Mouse (Mus musculus) heart, embryonic 11.5 days (tissue): ENCODE data around the gene Gm28308. TPM values are rescaled to one million over a fixed set of nuclear protein-coding genes. Genes with fewer than 3 reads are reported as not detected.
A peak's percentile ranks its signal among the peaks of the same experiment; 100 is the strongest.

Experiments used
- ATAC-seq: fragments of 200-750 bp; cut with Nextera tagmentation; replicated peaks from 2 replicates; pipeline ENCODE4 v1.8.0; 2017; ENCODE audit warnings: moderate library complexity; ENCODE audit not compliant: insufficient number of reproducible peaks, low FRiP score, low TSS enrichment
- H3K27ac ChIP-seq: fragments of 300-500 bp; sonication (generic); 2 replicates; pipeline ENCODE4 v1.5.1; 2014; ENCODE audit warnings: mild to moderate bottlenecking, low read depth, low read length
- H3K27me3 ChIP-seq: fragments of 300-500 bp; sonication (generic); 2 replicates; pipeline ENCODE4 v1.6.1; 2014; ENCODE audit warnings: mild to moderate bottlenecking, low read length, mixed read lengths; ENCODE audit not compliant: control insufficient read depth, insufficient read depth
- H3K36me3 ChIP-seq: fragments of 300-500 bp; sonication (generic); 2 replicates; pipeline ENCODE4 v1.6.1; 2014; ENCODE audit warnings: mild to moderate bottlenecking, low read length, moderate library complexity, mixed read lengths; ENCODE audit not compliant: control insufficient read depth, insufficient read depth
- H3K4me1 ChIP-seq: fragments of 300-500 bp; sonication (generic); 2 replicates; pipeline ENCODE4 v1.6.1; 2014; ENCODE audit warnings: low read length; ENCODE audit not compliant: control insufficient read depth, insufficient read depth
- H3K4me2 ChIP-seq: fragments of 300-500 bp; sonication (generic); 2 replicates; pipeline ENCODE4 v1.6.1; 2014; ENCODE audit warnings: mild to moderate bottlenecking, moderate library complexity
- H3K4me3 ChIP-seq: fragments of 300-500 bp; sonication (generic); 2 replicates; pipeline ENCODE4 v1.5.1; 2014; ENCODE audit warnings: low read depth, low read length
- H3K9ac ChIP-seq: fragments of 300-500 bp; sonication (generic); 2 replicates; pipeline ENCODE4 v1.6.1; 2014; ENCODE audit warnings: mild to moderate bottlenecking, low read depth, low read length, moderate library complexity
- H3K9me3 ChIP-seq: fragments of 300-500 bp; sonication (generic); replicated peaks from 2 replicates; pipeline ENCODE4 v1.6.1; 2016; ENCODE audit warnings: low read length; ENCODE audit not compliant: control insufficient read depth
- WGBS: fragments of 180-500 bp; shearing (Covaris S2); extraction: QIAGEN DNeasy Blood & Tissue Kit; methylation state at CpG from one replicate; pipeline ENCODE4 v1.1.7; 2014; ENCODE audit not compliant: insufficient replicate concordance; 5-methylcytosine and 5-hydroxymethylcytosine counted together
- polyA plus RNA-seq: library from polyadenylated mRNA; unstranded; fragments of >200 nt; fragmentation: Nextera tagmentation; extraction: Ambion mirVana; gene quantifications from 2 replicates; pipeline ENCODE4 v1.2.1, GENCODE M21; 2014

The Gm28308 gene
- polyA plus RNA-seq, 1 experiment from 2014 or later = not detected

GRCm38 (mm10) chr6:52235267-52235666 is 22.1 kb upstream of the Gm28308 start:
- no peaks in the 10 kb centered on the region for H3K9me3 ChIP-seq
- WGBS = 32% methylated on average over 9 of the region's 9 CpGs
- H3K4me1 ChIP-seq = 0 out of 2 replicates have a peak, but pooled peaks cover 3% of the 10 kb centered on the region
- no peaks in the 10 kb centered on the region for H3K36me3 ChIP-seq
- ATAC-seq = no peak
- H3K4me3 ChIP-seq = no peak overlapping the region
- H3K27me3 ChIP-seq = peaks cover 91% of the 10 kb centered on the region
- no peak overlapping the region for H3K4me2 ChIP-seq
- H3K27ac ChIP-seq = no peak overlapping the region
- H3K9ac ChIP-seq = no peak overlapping the region

DNA sequence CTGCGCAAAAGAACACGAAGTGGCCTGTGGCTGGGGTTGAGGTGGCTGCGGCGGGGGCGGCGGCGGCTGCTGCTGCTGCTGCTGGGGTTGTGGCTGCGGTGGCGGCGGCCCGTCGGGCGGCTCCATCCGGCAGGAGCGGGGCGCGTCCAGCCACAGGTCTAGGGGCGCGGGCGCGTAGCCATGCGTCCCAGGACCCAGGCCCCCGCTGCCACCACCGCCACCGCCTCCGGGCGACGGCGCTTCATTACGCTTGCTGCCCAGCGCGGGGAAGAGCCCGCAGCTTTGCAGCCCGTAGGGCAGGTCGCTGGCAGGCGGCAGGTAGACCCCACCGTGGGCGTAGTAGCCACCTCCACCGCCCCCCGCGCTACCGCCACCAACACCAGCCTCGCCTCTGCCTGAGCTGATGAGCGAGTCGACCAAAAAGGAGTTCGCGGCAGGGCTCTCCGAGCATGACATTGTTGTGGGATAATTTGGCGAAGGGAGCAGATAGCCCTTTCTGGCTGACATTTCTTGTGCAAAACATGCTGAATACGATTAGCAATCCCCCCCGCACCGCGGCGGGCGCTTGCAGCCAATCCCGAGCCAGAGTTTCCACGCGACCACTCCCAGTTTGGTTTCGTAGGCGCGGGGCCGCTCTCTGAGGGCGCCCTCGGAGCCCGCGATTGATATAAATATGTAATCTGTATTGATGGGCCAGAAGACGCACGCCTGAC is 21.4 kb upstream of the Gm28308 start:
- ATAC-seq = no peak
- H3K4me3 ChIP-seq = peak overlapping the region; percentile 10; the same call in 1 of the 2 replicates
- peak overlapping the region; percentile 31; the same call in 1 of the 2 replicates for H3K4me2 ChIP-seq

GRCm38 (mm10) chr6:52233546-52234427 is 20.6 kb upstream of the Gm28308 start:
- Histone ChIP-seq H3K9ac (no peak overlapping the region), H3K4me3 (peak overlapping the region; percentile 10; the same call in 1 of the 2 replicates), H3K4me2 (peak overlapping the region; percentile 31), H3K9me3 (no peaks in the 10 kb centered on the region), H3K27ac (no peak overlapping the region), H3K4me1 (0 out of 2 replicates have a peak, but pooled peaks cover 3% of the 10 kb centered on the region), H3K36me3 (no peaks in the 10 kb centered on the region), H3K27me3 (peaks cover 93% of the 10 kb centered on the region)
- WGBS = under 1% methylated on average over 64 of the region's 70 CpGs
- no peak for ATAC-seq

More for the DNA sequence above, 21.4 kb upstream of the Gm28308 start:
- WGBS = 2% methylated on average over 63 of the region's 68 CpGs
- Histone ChIP-seq H3K27ac (no peak overlapping the region), H3K4me1 (0 out of 2 replicates have a peak, but pooled peaks cover 3% of the 10 kb centered on the region), H3K9me3 (no peaks in the 10 kb centered on the region), H3K9ac (no peak overlapping the region), H3K27me3 (peaks cover 91% of the 10 kb centered on the region), H3K36me3 (no peaks in the 10 kb centered on the region)

- Histone ChIP-seq H3K36me3 (no peaks in the 10 kb centered on the region), H3K9me3 (no peaks in the 10 kb centered on the region), H3K27me3 (peaks cover 96% of the 10 kb centered on the region), H3K27ac (no peak overlapping the region), H3K4me1 (0 out of 2 replicates have a peak, but pooled peaks cover 3% of the 10 kb centered on the region), H3K9ac (no peak overlapping the region), H3K4me2 (no peak overlapping the region), H3K4me3 (no peak overlapping the region)
- ATAC-seq = no peak
- WGBS = 2% methylated on average over 23 of the region's 23 CpGs
Observed at GRCm38 (mm10) chr6:52232984-52233545, 19.9 kb upstream of the Gm28308 start.

DNA sequence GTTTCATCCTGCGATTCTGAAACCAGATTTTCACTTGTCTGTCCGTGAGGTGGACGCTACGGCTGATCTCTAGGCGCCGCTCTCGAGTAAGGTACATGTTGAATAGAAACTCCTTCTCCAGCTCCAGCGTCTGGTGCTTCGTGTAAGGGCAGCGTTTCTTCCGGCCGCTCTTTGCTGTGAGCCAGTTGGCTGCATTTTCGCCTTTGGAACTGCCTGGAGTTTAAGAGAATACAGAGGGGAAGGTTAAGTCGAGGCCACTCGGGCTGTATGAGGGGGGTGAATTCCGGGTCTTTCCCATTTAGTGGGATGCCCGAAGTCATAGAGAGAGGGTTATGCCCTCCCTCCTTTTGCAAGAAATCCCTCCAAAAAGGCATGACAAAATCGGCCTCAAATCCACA is 19.4 kb upstream of the Gm28308 start:
- Histone ChIP-seq H3K9me3 (no peaks in the 10 kb centered on the region), H3K4me1 (0 out of 2 replicates have a peak, but pooled peaks cover 3% of the 10 kb centered on the region), H3K36me3 (no peaks in the 10 kb centered on the region), H3K4me3 (no peak overlapping the region), H3K27me3 (peaks cover 95% of the 10 kb centered on the region), H3K4me2 (no peak overlapping the region), H3K27ac (no peak overlapping the region), H3K9ac (no peak overlapping the region)
- no peak for ATAC-seq
- 1% methylated on average over 18 of the region's 18 CpGs for WGBS

DNA sequence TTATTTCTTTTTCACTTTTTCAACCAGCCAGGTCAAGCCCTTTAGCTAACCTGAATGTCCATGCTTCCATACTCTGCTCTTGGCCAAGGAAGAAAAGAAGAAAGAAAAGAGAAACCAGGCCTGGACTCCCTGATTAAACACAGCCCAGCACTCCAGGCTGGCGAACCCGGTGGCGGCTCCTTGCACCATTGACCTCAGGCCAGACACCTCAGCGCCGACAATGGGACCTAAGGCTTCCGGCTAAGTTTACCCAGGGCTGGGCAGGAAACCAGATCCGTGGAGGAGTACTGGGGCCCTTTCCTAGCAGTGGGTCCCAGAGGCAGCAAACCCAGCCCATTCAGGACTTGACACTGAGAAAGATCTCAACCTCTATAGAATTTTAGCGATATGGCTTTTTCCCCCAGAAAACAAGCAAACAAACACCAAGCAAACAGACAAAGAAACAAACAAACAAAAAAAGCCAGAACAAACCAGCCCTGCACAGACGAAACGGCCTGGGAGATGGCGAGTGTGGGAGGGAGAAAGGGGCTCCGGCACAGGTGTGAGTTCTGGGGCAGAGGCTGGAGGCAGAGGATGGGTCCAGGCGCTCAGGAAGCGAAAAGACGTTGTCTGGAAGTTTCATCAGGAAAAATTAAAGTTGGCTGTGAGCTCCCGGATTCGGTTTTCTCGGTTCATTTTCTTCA is 18.9 kb upstream of the Gm28308 start:
- no peaks in the 10 kb centered on the region for H3K9me3 ChIP-seq
- no peak overlapping the region for H3K27ac ChIP-seq
- H3K9ac ChIP-seq = no peak overlapping the region
- no peak for ATAC-seq
- H3K4me3 ChIP-seq = no peak overlapping the region
- no peak overlapping the region for H3K4me2 ChIP-seq
- H3K4me1 ChIP-seq = 0 out of 2 replicates have a peak, but pooled peaks cover 3% of the 10 kb centered on the region
- no peaks in the 10 kb centered on the region for H3K36me3 ChIP-seq
- 1% methylated on average over 18 of the region's 18 CpGs for WGBS
- H3K27me3 ChIP-seq = peaks cover 95% of the 10 kb centered on the region

DNA sequence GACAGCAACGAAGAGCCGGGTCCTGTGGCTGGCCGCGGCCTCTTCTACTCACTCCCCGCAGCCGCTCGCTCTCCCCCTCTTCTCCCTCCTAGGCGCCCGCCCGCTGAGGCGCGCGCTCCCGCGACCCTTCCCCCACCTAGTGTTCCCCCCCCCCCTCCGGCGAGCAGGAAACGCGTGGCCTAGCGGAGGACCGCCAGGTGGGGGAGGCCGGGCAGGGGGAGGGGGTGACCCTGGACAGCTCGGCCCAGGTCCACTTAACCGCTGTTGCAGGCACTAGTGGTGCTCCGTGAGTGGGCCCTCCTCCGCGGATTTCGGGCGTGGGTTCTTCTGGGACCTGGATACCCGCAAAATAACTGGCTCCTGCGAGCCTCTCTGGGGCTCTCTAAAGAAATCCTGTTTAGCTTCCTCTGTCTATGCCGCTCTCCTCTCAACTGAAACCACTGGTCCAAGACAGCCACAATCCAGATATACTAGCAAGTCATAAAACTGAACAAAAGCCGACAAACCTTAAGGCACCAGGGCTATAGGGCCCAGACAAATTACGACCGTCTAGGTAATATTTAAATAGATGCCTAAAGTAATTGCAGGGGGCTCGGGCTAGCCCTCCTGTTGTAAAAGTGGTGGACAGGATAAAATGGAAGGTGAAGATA is 17.5 kb upstream of the Gm28308 start, which contains the start of gene Hoxa9:
TSS of gene Hoxa9 (minus strand) at position 574 of the 650 bp plus-strand sequence.
- no peak within 1 kb of the TSS for H3K27ac ChIP-seq
- H3K9me3 ChIP-seq = no peaks in the 10 kb centered on the region
- H3K4me1 ChIP-seq = peaks cover 7% of the 10 kb centered on the region; the same call in 1 of the 2 replicates
- peaks cover 95% of the 10 kb centered on the region for H3K27me3 ChIP-seq
- no peak within 1 kb of the TSS for H3K4me3 ChIP-seq
- 1% methylated on average over 26 of the region's 36 CpGs for WGBS
- H3K9ac ChIP-seq = no peak within 1 kb of the TSS
- no peak within 1 kb of the TSS for H3K4me2 ChIP-seq
- ATAC-seq = peak; percentile 26; the same call in 1 of the 2 replicates
- H3K36me3 ChIP-seq = no peaks in the 10 kb centered on the region
